In the genomic region with DNA sequence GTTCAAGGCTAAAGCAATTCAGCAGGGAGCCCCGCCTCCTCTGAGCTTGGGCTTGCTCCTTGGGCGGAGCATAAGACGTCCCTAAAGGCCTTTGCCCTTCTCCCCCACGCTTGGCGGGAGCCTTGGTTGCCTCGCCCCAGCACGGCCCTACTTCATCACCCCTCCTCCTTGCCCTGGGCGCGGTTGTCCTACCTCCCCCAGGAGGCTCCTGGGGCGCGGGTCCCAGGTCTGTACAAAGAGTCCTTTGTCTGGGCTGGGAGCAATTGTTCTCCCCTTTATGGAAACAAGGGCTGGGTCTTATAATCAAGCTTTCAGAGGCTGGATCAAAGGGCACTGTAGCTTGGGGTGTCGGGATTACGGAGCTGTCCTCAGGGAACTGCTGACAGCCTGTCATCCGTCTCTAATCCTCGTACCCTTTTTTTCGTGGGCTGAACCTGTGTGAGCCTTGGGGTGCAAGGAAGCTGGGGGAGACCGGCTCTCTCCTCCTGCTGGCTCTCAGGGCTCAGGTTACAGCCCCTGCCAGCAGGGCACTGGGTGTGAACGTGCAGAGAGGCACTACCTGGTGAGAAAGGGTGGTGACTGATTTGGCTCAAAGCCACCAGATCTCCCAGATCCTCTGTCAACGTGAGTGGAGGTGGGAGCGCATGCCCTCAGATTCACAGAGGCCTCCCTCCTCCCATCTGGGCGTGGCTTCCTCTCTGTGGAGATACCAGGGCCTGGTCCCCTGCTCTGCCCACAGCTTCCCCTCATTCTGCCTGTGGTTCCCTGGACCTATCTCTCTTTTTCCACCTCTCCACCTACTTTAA, we compare ENCODE assay signal across 9 mouse cellular contexts. TPM values are rescaled to one million over a fixed set of nuclear protein-coding genes. Genes with fewer than 3 reads are reported as not detected.
DNase-seq lines count a peak whose midpoint lies in the region; ATAC-seq and TF ChIP-seq lines count a peak whose summit lies in the region.
"Had no signal": no experiment of that assay in that cellular context is flagged by ENCODE, and none has a peak within 500 bp of the region (broad histone marks: within the 10 kb centered on the region; RNA-seq: fewer than 3 reads in every experiment).

No protein-coding gene starts in this region.

- H3K9ac ChIP-seq in heart, embryonic 11.5 days (ENCODE audit: low read depth, low read length): peak overlapping the region; percentile 4; the same call in 1 of the 2 replicates
- H3K9ac ChIP-seq in embryonic facial prominence, embryonic 11.5 days (replicated peaks; ENCODE audit: low read length): peak overlapping the region; percentile 51
- H3K9ac ChIP-seq in liver, embryonic 14.5 days (replicated peaks): no peak overlapping the region

- H3K4me1 ChIP-seq in heart, embryonic 11.5 days (ENCODE audit: control insufficient read depth, insufficient read depth, low read length): peaks cover 13% of the 10 kb centered on the region
- H3K4me1 ChIP-seq in embryonic facial prominence, embryonic 11.5 days (ENCODE audit: control insufficient read depth, insufficient read depth, low read length): peaks cover 10% of the 10 kb centered on the region
- peaks cover 2 to 10% of the 10 kb centered on the region in 2 experiments for H3K4me1 ChIP-seq in liver, embryonic 14.5 days (replicated peaks; ENCODE audit: control insufficient read depth in 2 of 2, insufficient read depth in 2 of 2, low read length in 1 of 2)

- no peaks in the 10 kb centered on the region for H3K36me3 ChIP-seq in heart, embryonic 11.5 days (ENCODE audit: control insufficient read depth, insufficient read depth, low read length)
- H3K36me3 ChIP-seq in embryonic facial prominence, embryonic 11.5 days (replicated peaks; ENCODE audit: control insufficient read depth, insufficient read depth, low read depth, low read length): no peaks in the 10 kb centered on the region
- H3K36me3 ChIP-seq in liver, embryonic 14.5 days (replicated peaks; ENCODE audit: control insufficient read depth, insufficient read depth, low read depth): no peaks in the 10 kb centered on the region

- TF ChIP-seq EP300 in liver, embryonic 14.5 days (IDR thresholded peaks at IDR 0.05; ENCODE audit: low read depth): no peak

- H3K4me2 ChIP-seq in heart, embryonic 11.5 days: peak overlapping the region; percentile 57
- peak overlapping the region; percentile 35 for H3K4me2 ChIP-seq in embryonic facial prominence, embryonic 11.5 days (ENCODE audit: low read depth, low read length)
- peak overlapping the region; percentile 38 for H3K4me2 ChIP-seq in liver, embryonic 14.5 days (ENCODE audit: low read depth)

- peaks cover 26% of the 10 kb centered on the region for H3K27me3 ChIP-seq in heart, embryonic 11.5 days (ENCODE audit: control insufficient read depth, insufficient read depth, low read length)
- H3K27me3 ChIP-seq in embryonic facial prominence, embryonic 11.5 days (ENCODE audit: control insufficient read depth, insufficient read depth, low read length): no peaks in the 10 kb centered on the region
- H3K27me3 ChIP-seq in liver, embryonic 14.5 days (ENCODE audit: control insufficient read depth, insufficient read depth, low read length): no peaks in the 10 kb centered on the region
- H3K27me3 ChIP-seq: CH12.LX had no signal

- 3% methylated on average over 21 of the region's 21 CpGs for WGBS in heart, embryonic 11.5 days (ENCODE audit: insufficient replicate concordance)
- WGBS in embryonic facial prominence, embryonic 11.5 days: 4% methylated on average over 21 of the region's 21 CpGs
- 5% methylated on average over 21 of the region's 21 CpGs for WGBS in liver, embryonic 14.5 days (ENCODE audit: insufficient replicate concordance)

- H3K9me3 ChIP-seq in heart, embryonic 11.5 days (replicated peaks; ENCODE audit: control insufficient read depth, low read length): no peaks in the 10 kb centered on the region
- H3K9me3 ChIP-seq in embryonic facial prominence, embryonic 11.5 days (replicated peaks; ENCODE audit: control insufficient read depth, low read length): no peaks in the 10 kb centered on the region
- no peaks in the 10 kb centered on the region for H3K9me3 ChIP-seq in liver, embryonic 14.5 days (ENCODE audit: control insufficient read depth, low read length)

- H3K4me3 ChIP-seq in heart, embryonic 11.5 days (ENCODE audit: low read depth, low read length): peak overlapping the region; percentile 11; the same call in 1 of the 2 replicates
- H3K4me3 ChIP-seq in embryonic facial prominence, embryonic 11.5 days (ENCODE audit: low read depth, low read length): 0 out of 2 replicates have a peak overlapping the region, but pooled peaks have one; percentile 4
- H3K4me3 ChIP-seq in liver, embryonic 14.5 days (ENCODE audit: insufficient read depth in 1 of 2, low read depth in 2 of 2, low read length in 2 of 2): no peak overlapping the region

- peak; percentile 70 for ATAC-seq in heart, embryonic 11.5 days (replicated peaks; ENCODE audit: insufficient number of reproducible peaks, low FRiP score, low TSS enrichment)
- peak; percentile 84 for ATAC-seq in embryonic facial prominence, embryonic 11.5 days (replicated peaks; ENCODE audit: insufficient number of reproducible peaks, low FRiP score, low TSS enrichment, low read depth)
- ATAC-seq in liver, embryonic 14.5 days (ENCODE audit: insufficient read depth): peak; percentile 33; the same call in 1 of the 2 replicates
- ATAC-seq in monocyte, adult 5-6 weeks (replicated peaks; ENCODE audit: insufficient number of reproducible peaks, low FRiP score, low TSS enrichment, poor library complexity, severe bottlenecking): no peak

- TF ChIP-seq CTCF in liver, embryonic 14.5 days (IDR thresholded peaks at IDR 0.05; ENCODE audit: low read depth): no peak

- H3K27ac ChIP-seq in heart, embryonic 11.5 days (ENCODE audit: low read depth, low read length): no peak overlapping the region
- peak overlapping the region; percentile 32; the same call in 1 of the 2 replicates for H3K27ac ChIP-seq in embryonic facial prominence, embryonic 11.5 days (replicated peaks; ENCODE audit: low read depth, low read length)
- no peak overlapping the region for H3K27ac ChIP-seq in liver, embryonic 14.5 days

- intact Hi-C loops in heart, postnatal 25 days (cut with DNase I): no loop called here

- DNase-seq in heart, postnatal 25 days (ENCODE audit: low spot score): no peak
- peak; percentile 74 for DNase-seq in embryonic facial prominence, embryonic 11.5 days (ENCODE audit: low spot score)
- peak; percentile 16 for DNase-seq in induced T-regulatory cell, adult 2 months (ENCODE audit: low read depth)
- DNase-seq in liver, embryonic 14.5 days (ENCODE audit: low read depth in 3 of 3, low spot score in 3 of 3): peak; percentile 9 to 33 (median 24)
- peak; percentile 66 for DNase-seq in retina, embryonic 14.5 days (ENCODE audit: low spot score)
- DNase-seq in adrenal gland, postnatal 4 days (ENCODE audit: low spot score in 2 of 2): no peak

RNA-seq across cellular contexts. Expression of gene Gpr37l1, which starts 31.7 kb away (rescaled TPM):
- polyA plus RNA-seq in heart, embryonic 11.5 days (2014; fragmentation: Nextera tagmentation; extraction: Ambion mirVana): not detected in 2 replicates
- total RNA-seq in heart, postnatal 25 days (2021): 1 to 10 TPM in 1 of 2 experiments, under 1 TPM in 1; 0.81 to 1.1 TPM
- not detected in 2 replicates for polyA plus RNA-seq in embryonic facial prominence, embryonic 11.5 days (2014; fragmentation: Nextera tagmentation; extraction: Ambion mirVana)
- polyA plus RNA-seq in liver, embryonic 14.5 days (2012; rRNA removed): 0.01 TPM in 1 of 2 replicates, not detected in the other
- not detected in 2 replicates for polyA plus RNA-seq in liver, embryonic 14.5 days (2014; fragmentation: Nextera tagmentation; extraction: Ambion mirVana)
- total RNA-seq in adrenal gland, postnatal 4 days (2021): 1 to 10 TPM in 1 of 2 experiments, under 1 TPM in 1; 0.82 to 1.0 TPM
- not detected in 3 replicates for total RNA-seq in monocyte, adult 5-6 weeks (2017)
- total RNA-seq: CH12.LX had no signal

RNA-seq across cellular contexts. Expression of gene Arl8a, which starts 52.6 kb away (rescaled TPM):
- 27.7 and 29.7 TPM in 2 replicates for polyA plus RNA-seq in heart, embryonic 11.5 days (2014; fragmentation: Nextera tagmentation; extraction: Ambion mirVana)
- total RNA-seq in heart, postnatal 25 days (2021): 10 to 100 TPM; 17.9 to 20.3 TPM
- polyA plus RNA-seq in embryonic facial prominence, embryonic 11.5 days (2014; fragmentation: Nextera tagmentation; extraction: Ambion mirVana): 44.2 and 52.2 TPM in 2 replicates
- 8.1 and 9.2 TPM in 2 replicates for polyA plus RNA-seq in liver, embryonic 14.5 days (2012; rRNA removed)
- polyA plus RNA-seq in liver, embryonic 14.5 days (2014; fragmentation: Nextera tagmentation; extraction: Ambion mirVana): 7.2 and 8.5 TPM in 2 replicates
- total RNA-seq in adrenal gland, postnatal 4 days (2021): 10 to 100 TPM; 62.8 to 73.7 TPM
- 52.6 to 85.7 TPM (median 55.1 TPM) in 3 replicates for total RNA-seq in monocyte, adult 5-6 weeks (2017)

RNA-seq across cellular contexts. Expression of gene Elf3, which starts 59.2 kb away (rescaled TPM):
- polyA plus RNA-seq in heart, embryonic 11.5 days (2014; fragmentation: Nextera tagmentation; extraction: Ambion mirVana): 1.0 and 1.3 TPM in 2 replicates
- not detected for total RNA-seq in heart, postnatal 25 days (2021)
- 2.9 and 3.7 TPM in 2 replicates for polyA plus RNA-seq in embryonic facial prominence, embryonic 11.5 days (2014; fragmentation: Nextera tagmentation; extraction: Ambion mirVana)
- polyA plus RNA-seq in liver, embryonic 14.5 days (2012; rRNA removed): 0.57 and 0.58 TPM in 2 replicates
- polyA plus RNA-seq in liver, embryonic 14.5 days (2014; fragmentation: Nextera tagmentation; extraction: Ambion mirVana): 0.43 and 0.61 TPM in 2 replicates
- 1 to 10 TPM in 1 of 2 experiments, under 1 TPM in 1; 0.37 to 4.7 TPM for total RNA-seq in adrenal gland, postnatal 4 days (2021)
- 0.19 TPM in 1 of 3 replicates, not detected in the others for total RNA-seq in monocyte, adult 5-6 weeks (2017)

Comparison
In these comparisons a context has a peak if more than half of its experiments do, and no peak if none do; other contexts are left out.
1. H3K4me3 ChIP-seq: peak in heart, embryonic 11.5 days (single experiment) and embryonic facial prominence, embryonic 11.5 days (single experiment); none in liver, embryonic 14.5 days (0 of 2).
2. DNase-seq: peak in embryonic facial prominence, embryonic 11.5 days (single experiment), induced T-regulatory cell, adult 2 months (single experiment), liver, embryonic 14.5 days (3 of 3) and retina, embryonic 14.5 days (single experiment); none in heart, postnatal 25 days (single experiment) and adrenal gland, postnatal 4 days (0 of 2).
3. Peak in every context shown above with its lines, with median percentiles within 50 percentile points of each other: H3K4me2 ChIP-seq.